Mouse (Mus musculus): ENCODE measurements at regions not wholly inside any gene's neighbourhood (a gene's known extent, or its start where the extent isn't known, plus 50 kb on each side); places are given as distances from the start of the nearest gene placed in this dataset.

- no peaks in the 10 kb centered on the region for H3K36me3 ChIP-seq (ENCODE audit: poor library complexity, severe bottlenecking)
- no peak overlapping the region for H3K27ac ChIP-seq
- no peaks in the 10 kb centered on the region for H3K9me3 ChIP-seq (replicated peaks)
- H3K4me2 ChIP-seq: no peak overlapping the region
- WGBS: 55% methylated on average over 1 of the region's 1 CpGs
- H3K4me1 ChIP-seq: no peaks in the 10 kb centered on the region
- H3K27me3 ChIP-seq: no peaks in the 10 kb centered on the region
- ATAC-seq: no peak
- H3K4me3 ChIP-seq: no peak overlapping the region
- H3K9ac ChIP-seq: no peak overlapping the region
Measured at GRCm38 (mm10) chr1:109161067-109161466, 821.2 kb upstream of the Cdh7 start.

GRCm38 (mm10) chr1:109170838-109171237 lies 811.4 kb upstream of the Cdh7 start:
- H3K4me3 ChIP-seq: no peak overlapping the region
- no peak overlapping the region for H3K9ac ChIP-seq
- H3K9me3 ChIP-seq (replicated peaks): no peaks in the 10 kb centered on the region
- 71% methylated on average over 1 of the region's 1 CpGs for WGBS
- 0 out of 2 replicates have a peak, but pooled peaks have one; percentile 33 for ATAC-seq
- H3K27ac ChIP-seq: no peak overlapping the region
- H3K27me3 ChIP-seq: no peaks in the 10 kb centered on the region
- no peak overlapping the region for H3K4me2 ChIP-seq
- no peaks in the 10 kb centered on the region for H3K4me1 ChIP-seq
- no peaks in the 10 kb centered on the region for H3K36me3 ChIP-seq (ENCODE audit: poor library complexity, severe bottlenecking)

- H3K9me3 ChIP-seq (replicated peaks): no peaks in the 10 kb centered on the region
- H3K36me3 ChIP-seq (ENCODE audit: poor library complexity, severe bottlenecking): no peaks in the 10 kb centered on the region
- ATAC-seq: no peak
- no peak overlapping the region for H3K4me3 ChIP-seq
- H3K4me1 ChIP-seq: no peaks in the 10 kb centered on the region
- no peak overlapping the region for H3K9ac ChIP-seq
- H3K27me3 ChIP-seq: no peaks in the 10 kb centered on the region
- 90% methylated on average over 3 of the region's 3 CpGs for WGBS
- H3K27ac ChIP-seq: no peak overlapping the region
- H3K4me2 ChIP-seq: no peak overlapping the region
Measured at GRCm38 (mm10) chr1:109186497-109186896, 795.7 kb upstream of the Cdh7 start.

- H3K9ac ChIP-seq: no peak overlapping the region
- H3K36me3 ChIP-seq (ENCODE audit: poor library complexity, severe bottlenecking): no peaks in the 10 kb centered on the region
- ATAC-seq: no peak
- H3K4me3 ChIP-seq: no peak overlapping the region
- no peaks in the 10 kb centered on the region for H3K9me3 ChIP-seq (replicated peaks)
- H3K27me3 ChIP-seq: no peaks in the 10 kb centered on the region
- 96% methylated on average over 1 of the region's 1 CpGs for WGBS
- H3K4me1 ChIP-seq: no peaks in the 10 kb centered on the region
- H3K27ac ChIP-seq: no peak overlapping the region
- no peak overlapping the region for H3K4me2 ChIP-seq
Measured at GRCm38 (mm10) chr1:109220088-109220487, 762.1 kb upstream of the Cdh7 start.

- no peaks in the 10 kb centered on the region for H3K9me3 ChIP-seq (replicated peaks)
- H3K27ac ChIP-seq: no peak overlapping the region
- H3K9ac ChIP-seq: no peak overlapping the region
- no peak for ATAC-seq
- H3K4me1 ChIP-seq: no peaks in the 10 kb centered on the region
- H3K27me3 ChIP-seq: no peaks in the 10 kb centered on the region
- H3K4me3 ChIP-seq: no peak overlapping the region
- no peak overlapping the region for H3K4me2 ChIP-seq
- WGBS: 97% methylated on average over 1 of the region's 1 CpGs
- H3K36me3 ChIP-seq (ENCODE audit: poor library complexity, severe bottlenecking): no peaks in the 10 kb centered on the region
Measured at GRCm38 (mm10) chr1:109223571-109223970, 758.7 kb upstream of the Cdh7 start.

All from forebrain, embryonic 13.5 days (tissue).